Mouse (Mus musculus): Measurements from ENCODE around the gene Mipep. TPM values are rescaled to one million over a fixed set of nuclear protein-coding genes. Genes with fewer than 3 reads are reported as not detected.

Mipep gene
- polyA plus RNA-seq, 1 experiment from 2014 or later: 29.2 TPM

DNA sequence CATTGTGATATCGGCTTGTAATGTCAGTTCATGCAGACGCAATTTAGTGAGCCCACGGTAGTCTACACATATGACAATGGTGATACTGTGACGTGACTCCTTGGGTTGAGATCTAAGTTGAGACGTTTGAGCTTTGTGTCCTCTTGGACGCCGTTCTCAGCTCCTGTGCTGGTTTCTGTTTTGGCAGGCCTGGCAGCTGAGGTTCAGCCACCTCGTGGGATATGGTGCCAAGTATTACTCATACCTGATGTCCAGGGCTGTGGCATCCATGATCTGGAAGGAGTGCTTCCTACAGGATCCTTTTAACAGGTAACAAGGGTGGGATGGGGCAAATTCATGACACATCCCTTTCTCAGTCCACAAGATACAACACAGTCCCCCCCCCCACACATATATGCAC is 87.5 kb downstream of the Mipep start:
- H3K36me3 ChIP-seq: no peaks in the 10 kb centered on the region
- no peak overlapping the region for H3K27ac ChIP-seq
- no peak overlapping the region for H3K4me3 ChIP-seq
- no peaks in the 10 kb centered on the region for H3K27me3 ChIP-seq
- H3K4me2 ChIP-seq: no peak overlapping the region
- H3K9me3 ChIP-seq (replicated peaks): no peaks in the 10 kb centered on the region
- H3K4me1 ChIP-seq (replicated peaks): no peaks in the 10 kb centered on the region
- no peak for ATAC-seq (replicated peaks; ENCODE audit: insufficient number of reproducible peaks, insufficient read depth, low FRiP score, low read depth)
- no peak overlapping the region for H3K9ac ChIP-seq
- WGBS: 92% methylated on average over 8 of the region's 8 CpGs

- Histone ChIP-seq H3K36me3 (peaks cover 9% of the 10 kb centered on the region; the same call in 1 of the 2 replicates), H3K4me1 (replicated peaks) (no peaks in the 10 kb centered on the region), H3K4me2 (no peak overlapping the region), H3K27me3 (no peaks in the 10 kb centered on the region), H3K9ac (no peak overlapping the region), H3K4me3 (no peak overlapping the region), H3K9me3 (replicated peaks) (peaks cover 3% of the 10 kb centered on the region; the same call in 1 of the 2 replicates), H3K27ac (no peak overlapping the region)
- no peak for ATAC-seq (replicated peaks; ENCODE audit: insufficient number of reproducible peaks, insufficient read depth, low FRiP score, low read depth)
- 90% methylated on average over 5 of the region's 5 CpGs for WGBS
Measured at GRCm38 (mm10) chr14:60882106-60882505, 97.7 kb downstream of the Mipep start.

DNA sequence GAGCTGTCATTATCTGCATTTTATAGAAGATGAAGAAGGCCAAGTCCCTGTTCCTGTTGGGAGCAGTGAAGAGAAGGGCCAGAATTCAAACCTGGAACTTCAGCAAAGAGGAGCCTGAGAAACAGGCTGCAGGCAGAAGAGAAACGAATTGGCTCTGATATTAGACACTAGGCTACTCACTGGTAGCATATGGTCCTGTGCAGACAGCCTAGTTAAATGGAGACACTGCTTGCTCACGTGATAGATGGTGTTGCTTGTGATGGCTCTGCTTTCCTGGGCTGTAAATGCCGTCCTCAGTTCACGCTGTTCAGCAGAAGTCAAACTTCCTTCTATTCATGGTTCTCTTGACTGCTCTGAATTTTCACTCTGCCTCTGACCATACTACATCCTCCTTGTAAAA is 98.3 kb downstream of the Mipep start:
- no peak overlapping the region for H3K9ac ChIP-seq
- no peak overlapping the region for H3K4me3 ChIP-seq
- no peak overlapping the region for H3K27ac ChIP-seq
- peaks cover 9% of the 10 kb centered on the region; the same call in 1 of the 2 replicates for H3K36me3 ChIP-seq
- no peaks in the 10 kb centered on the region for H3K4me1 ChIP-seq (replicated peaks)
- H3K9me3 ChIP-seq (replicated peaks): peaks cover 3% of the 10 kb centered on the region; the same call in 1 of the 2 replicates
- H3K27me3 ChIP-seq: no peaks in the 10 kb centered on the region
- 87% methylated on average over 4 of the region's 4 CpGs for WGBS
- no peak for ATAC-seq (replicated peaks; ENCODE audit: insufficient number of reproducible peaks, insufficient read depth, low FRiP score, low read depth)
- H3K4me2 ChIP-seq: no peak overlapping the region

DNA sequence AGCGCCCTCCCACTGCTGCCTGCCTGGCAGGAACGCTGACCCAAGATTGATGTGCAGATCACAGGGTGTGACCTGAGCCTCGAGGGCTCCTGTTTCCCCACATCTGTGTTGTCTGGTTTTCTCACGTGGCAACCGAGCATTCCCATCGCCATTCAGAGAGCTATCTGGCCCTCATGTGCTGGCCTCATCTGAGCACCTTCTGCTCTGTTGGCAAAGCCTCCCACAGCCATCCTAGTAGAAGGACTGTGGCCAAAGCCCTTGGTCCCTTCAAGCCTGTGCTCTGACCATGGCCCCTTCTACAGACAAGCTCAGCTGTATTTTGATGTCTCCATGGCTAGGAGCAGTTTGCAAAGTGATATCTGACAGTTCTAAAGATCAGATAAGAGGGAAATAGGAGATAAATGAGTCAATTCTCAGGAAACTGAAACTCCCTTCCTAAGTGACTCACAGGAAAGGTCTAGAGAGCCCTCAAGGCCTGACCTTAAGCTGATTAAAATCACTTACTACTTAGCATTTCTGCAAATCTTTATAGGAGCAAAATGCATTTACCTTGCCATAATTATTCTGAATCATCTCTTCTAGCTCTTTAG is 101.1 kb downstream of the Mipep start:
- peaks cover 9% of the 10 kb centered on the region; the same call in 1 of the 2 replicates for H3K36me3 ChIP-seq
- H3K27ac ChIP-seq: no peak overlapping the region
- no peaks in the 10 kb centered on the region for H3K27me3 ChIP-seq
- H3K4me3 ChIP-seq: no peak overlapping the region
- WGBS: 58% methylated on average over 6 of the region's 6 CpGs
- no peak for ATAC-seq (replicated peaks; ENCODE audit: insufficient number of reproducible peaks, insufficient read depth, low FRiP score, low read depth)
- H3K9ac ChIP-seq: no peak overlapping the region
- peaks cover 3% of the 10 kb centered on the region; the same call in 1 of the 2 replicates for H3K9me3 ChIP-seq (replicated peaks)
- no peaks in the 10 kb centered on the region for H3K4me1 ChIP-seq (replicated peaks)
- no peak overlapping the region for H3K4me2 ChIP-seq

- no peaks in the 10 kb centered on the region for H3K9me3 ChIP-seq (replicated peaks)
- H3K4me2 ChIP-seq: no peak overlapping the region
- WGBS: 89% methylated on average over 10 of the region's 10 CpGs
- H3K36me3 ChIP-seq: no peaks in the 10 kb centered on the region
- H3K4me3 ChIP-seq: no peak overlapping the region
- no peak overlapping the region for H3K27ac ChIP-seq
- H3K4me1 ChIP-seq (replicated peaks): no peaks in the 10 kb centered on the region
- no peak for ATAC-seq (replicated peaks; ENCODE audit: insufficient number of reproducible peaks, insufficient read depth, low FRiP score, low read depth)
- H3K27me3 ChIP-seq: no peaks in the 10 kb centered on the region
- no peak overlapping the region for H3K9ac ChIP-seq
Measured at GRCm38 (mm10) chr14:60893882-60894281, 109.5 kb downstream of the Mipep start.

GRCm38 (mm10) chr14:60895172-60896000 is 111.0 kb downstream of the Mipep start:
- H3K36me3 ChIP-seq: no peaks in the 10 kb centered on the region
- H3K9ac ChIP-seq: no peak overlapping the region
- no peaks in the 10 kb centered on the region for H3K27me3 ChIP-seq
- no peak for ATAC-seq (replicated peaks; ENCODE audit: insufficient number of reproducible peaks, insufficient read depth, low FRiP score, low read depth)
- no peak overlapping the region for H3K27ac ChIP-seq
- no peaks in the 10 kb centered on the region for H3K4me1 ChIP-seq (replicated peaks)
- no peak overlapping the region for H3K4me3 ChIP-seq
- H3K9me3 ChIP-seq (replicated peaks): no peaks in the 10 kb centered on the region
- WGBS: 73% methylated on average over 19 of the region's 19 CpGs
- no peak overlapping the region for H3K4me2 ChIP-seq

- ATAC-seq (replicated peaks; ENCODE audit: insufficient number of reproducible peaks, insufficient read depth, low FRiP score, low read depth): no peak
- H3K9me3 ChIP-seq (replicated peaks): no peaks in the 10 kb centered on the region
- no peaks in the 10 kb centered on the region for H3K4me1 ChIP-seq (replicated peaks)
- no peak overlapping the region for H3K4me2 ChIP-seq
- H3K4me3 ChIP-seq: no peak overlapping the region
- H3K27ac ChIP-seq: no peak overlapping the region
- H3K9ac ChIP-seq: no peak overlapping the region
- H3K36me3 ChIP-seq: no peaks in the 10 kb centered on the region
- 82% methylated on average over 5 of the region's 5 CpGs for WGBS
- no peaks in the 10 kb centered on the region for H3K27me3 ChIP-seq
Measured at GRCm38 (mm10) chr14:60898086-60898667, 113.8 kb downstream of the Mipep start.

DNA sequence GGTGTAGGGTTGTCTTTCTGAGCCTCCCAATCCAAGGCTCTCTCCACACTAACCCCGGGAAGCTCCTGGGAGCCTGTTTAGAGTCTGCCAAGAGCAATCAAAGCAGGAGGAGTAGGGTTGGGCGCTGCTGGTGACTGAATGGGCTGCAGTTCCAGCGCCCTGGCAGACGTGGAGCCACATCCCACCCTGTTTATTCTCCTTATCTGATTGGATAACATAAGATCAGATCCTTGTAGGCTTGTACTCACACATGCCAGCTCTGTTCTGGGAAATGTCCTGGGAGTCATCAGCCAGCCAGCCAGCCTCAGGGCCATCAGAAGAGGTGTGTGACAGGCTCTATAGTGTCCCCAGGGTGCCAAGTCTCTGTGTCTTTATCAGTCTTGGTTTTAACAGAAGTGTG is 120.1 kb downstream of the Mipep start:
- Histone ChIP-seq H3K9ac (no peak overlapping the region), H3K4me3 (no peak overlapping the region), H3K36me3 (no peaks in the 10 kb centered on the region), H3K27ac (no peak overlapping the region), H3K4me1 (replicated peaks) (peaks cover 17% of the 10 kb centered on the region), H3K27me3 (no peaks in the 10 kb centered on the region), H3K9me3 (replicated peaks) (no peaks in the 10 kb centered on the region), H3K4me2 (no peak overlapping the region)
- WGBS: 25% methylated on average over 4 of the region's 4 CpGs
- no peak; the same call in 1 of the 2 replicates for ATAC-seq (replicated peaks; ENCODE audit: insufficient number of reproducible peaks, insufficient read depth, low FRiP score, low read depth)

DNA sequence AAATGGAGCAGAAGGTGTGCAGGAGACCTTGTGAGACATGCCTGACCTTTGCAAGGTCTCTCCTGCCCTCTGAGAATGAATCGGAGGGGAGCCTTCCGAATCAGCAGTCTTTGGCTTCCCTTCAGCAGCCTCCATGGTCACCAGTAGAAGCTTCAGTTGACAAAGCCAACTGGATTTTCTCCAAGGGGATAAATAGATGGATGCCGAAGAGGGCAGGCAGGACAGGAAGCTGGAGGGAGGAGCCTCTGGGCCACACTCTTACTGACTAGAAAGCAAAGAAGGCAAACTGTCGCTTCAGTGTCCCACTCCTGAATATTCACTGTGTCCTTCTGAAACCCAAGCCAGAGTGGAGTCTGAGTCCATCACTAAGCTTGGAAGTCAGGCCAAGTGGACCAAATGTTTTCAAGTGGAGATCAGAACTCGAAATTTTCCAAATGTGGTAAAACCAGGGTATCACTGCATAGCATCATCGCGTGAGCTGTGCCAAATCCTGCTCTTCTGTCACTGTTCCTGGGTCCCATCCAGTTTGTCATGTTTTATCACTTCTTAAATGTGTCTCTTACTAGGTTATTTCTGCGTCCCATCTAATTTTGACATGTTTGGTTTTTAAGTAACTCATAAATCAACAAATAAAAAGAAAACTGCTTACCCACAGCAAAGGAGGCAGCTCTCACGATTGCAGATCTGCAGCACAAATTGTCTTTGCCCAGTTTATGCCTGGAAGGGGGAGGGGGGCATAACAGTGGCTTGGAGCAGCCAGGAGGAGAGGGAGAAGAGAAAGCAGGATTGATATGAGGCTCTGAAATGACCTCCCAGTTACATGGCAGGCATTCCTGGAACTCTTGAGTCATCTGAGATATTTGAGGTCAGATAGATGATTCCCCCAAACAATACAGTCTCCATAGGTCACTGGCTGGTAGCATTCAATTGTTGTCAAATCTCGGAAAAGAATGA is 122.3 kb downstream of the Mipep start:
- Histone ChIP-seq H3K4me1 (replicated peaks) (peaks cover 17% of the 10 kb centered on the region), H3K4me2 (no peak overlapping the region), H3K27ac (no peak overlapping the region), H3K9ac (no peak overlapping the region), H3K27me3 (no peaks in the 10 kb centered on the region), H3K36me3 (no peaks in the 10 kb centered on the region), H3K9me3 (replicated peaks) (no peaks in the 10 kb centered on the region), H3K4me3 (no peak overlapping the region)
- ATAC-seq (replicated peaks; ENCODE audit: insufficient number of reproducible peaks, insufficient read depth, low FRiP score, low read depth): no peak
- 68% methylated on average over 10 of the region's 10 CpGs for WGBS

GRCm38 (mm10) chr14:60909351-60909750 is 125.0 kb downstream of the Mipep start:
- Histone ChIP-seq H3K4me2 (no peak overlapping the region), H3K4me1 (replicated peaks) (peaks cover 26% of the 10 kb centered on the region), H3K9me3 (replicated peaks) (no peaks in the 10 kb centered on the region), H3K27ac (no peak overlapping the region), H3K4me3 (no peak overlapping the region), H3K36me3 (no peaks in the 10 kb centered on the region), H3K27me3 (no peaks in the 10 kb centered on the region), H3K9ac (no peak overlapping the region)
- WGBS: 81% methylated on average over 4 of the region's 4 CpGs
- ATAC-seq (replicated peaks; ENCODE audit: insufficient number of reproducible peaks, insufficient read depth, low FRiP score, low read depth): no peak

Data from heart, embryonic 15.5 days (tissue).